Mouse (Mus musculus): ENCODE measurements around the gene Rbm33. TPM values are rescaled to one million over a fixed set of nuclear protein-coding genes. Genes with fewer than 3 reads are reported as not detected.

Gene Rbm33
- polyA plus RNA-seq, 1 experiment from 2014 or later = 39.6 TPM

DNA sequence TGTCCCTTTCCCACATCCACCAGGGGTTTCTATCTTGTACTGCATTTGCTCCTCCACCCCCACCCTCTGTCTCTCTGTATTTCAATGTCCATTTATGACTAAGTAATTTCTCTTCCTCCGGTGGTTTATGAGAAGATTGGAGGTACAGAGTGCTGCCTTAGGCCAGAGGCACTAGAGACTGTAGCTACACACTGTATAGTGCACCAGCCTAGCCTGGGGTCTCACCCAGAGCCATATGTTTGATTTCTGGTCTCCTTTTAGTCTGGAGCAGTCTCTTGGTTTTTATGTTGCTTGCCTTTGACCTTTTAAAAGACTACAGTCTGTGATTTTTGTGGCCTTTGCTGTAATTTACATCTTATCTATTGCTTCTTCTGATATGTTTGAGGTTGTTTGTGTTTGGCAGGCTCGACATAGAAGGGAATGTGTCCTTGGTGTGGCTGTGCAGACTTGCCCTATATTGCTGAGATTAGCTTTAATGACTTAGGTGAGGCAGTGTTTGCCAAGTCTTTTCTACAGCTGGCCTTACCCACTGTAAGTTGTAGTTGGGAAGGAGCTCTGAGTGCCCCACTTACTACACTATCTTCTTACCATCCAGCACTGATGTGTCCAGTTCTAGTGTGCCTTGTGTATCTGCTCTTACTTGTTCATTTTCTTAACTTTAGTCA lies 82.7 kb downstream of the Rbm33 start:
- no peaks in the 10 kb centered on the region for H3K27me3 ChIP-seq
- DNase-seq (ENCODE audit: low read depth, low spot score) (no peak), ATAC-seq (no peak)
- in situ Hi-C loops (cut with MboI; ENCODE audit: low pct_unique_long_range_greater_than_20kb) = loop anchor here (25.0 kb wide), 1 partner anchor 287 kb away; no protein-coding TSS in a partner anchor
- ChIA-PET POLR2A (interaction anchor here (1.2 kb wide), 1 partner anchor 10 kb away, joined by 3 read pairs; no protein-coding TSS in a partner anchor), CTCF (interaction anchor here (1.0 to 1.2 kb wide), 2 partner anchors 13 to 56 kb away, joined by 3 to 4 read pairs; no protein-coding TSS in a partner anchor)
- TF ChIP-seq CTCF (IDR thresholded peaks at IDR 0.05) = no peak

DNA sequence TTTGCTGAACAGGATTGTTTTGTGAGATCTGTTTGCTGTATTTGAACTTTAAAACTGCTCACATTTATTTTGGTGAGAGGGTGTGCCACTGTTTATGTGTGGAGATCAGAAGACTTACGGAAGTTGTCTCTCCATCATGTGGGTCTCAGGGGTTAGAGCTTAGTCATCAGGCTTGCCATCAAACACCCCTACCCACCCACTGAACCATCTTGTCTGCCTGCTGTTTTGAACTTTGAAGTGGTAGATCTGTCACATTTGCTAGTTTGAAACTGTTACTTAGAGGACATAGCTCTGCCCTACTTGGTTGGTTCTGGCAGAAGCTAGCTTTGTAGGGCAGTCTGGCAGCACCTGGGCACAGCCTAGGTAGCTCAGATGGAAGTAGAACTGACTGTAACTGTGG lies 85.8 kb downstream of the Rbm33 start:
- ChIA-PET CTCF (interaction anchor here (1.0 to 2.5 kb wide), 4 partner anchors 9 to 15 kb away, joined by 5 to 7 read pairs (median 6); no protein-coding TSS in a partner anchor), POLR2A (interaction anchor here (0.6 kb wide), 1 partner anchor 114 kb away, joined by 4 read pairs; no protein-coding TSS in a partner anchor)
- DNase-seq (ENCODE audit: low read depth, low spot score) (no peak), ATAC-seq (no peak)
- H3K27me3 ChIP-seq = no peaks in the 10 kb centered on the region
- no peak for TF ChIP-seq CTCF (IDR thresholded peaks at IDR 0.05)
- in situ Hi-C loops (cut with MboI; ENCODE audit: low pct_unique_long_range_greater_than_20kb) = no loop called here

DNA sequence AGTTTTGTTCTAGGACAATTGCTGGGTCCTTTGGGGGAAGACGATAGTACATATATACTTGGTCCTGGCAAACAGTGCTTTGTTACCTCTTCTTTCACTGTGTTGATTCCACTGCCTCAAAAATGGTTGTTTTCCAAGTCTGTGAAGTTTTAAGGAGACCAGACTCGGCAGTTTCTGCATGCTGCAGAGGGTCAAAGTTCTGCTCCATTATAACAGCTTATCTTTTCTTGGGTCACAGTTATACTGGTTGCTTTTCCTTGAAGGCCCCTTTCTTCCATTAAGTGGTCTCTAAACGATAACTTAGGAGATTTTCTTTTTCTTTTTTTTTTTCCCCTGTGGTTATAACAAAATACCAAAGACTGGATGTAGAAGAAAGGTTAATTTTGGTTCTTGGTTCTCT lies 89.7 kb downstream of the Rbm33 start:
- ATAC-seq (no peak), DNase-seq (ENCODE audit: low read depth, low spot score) (no peak)
- in situ Hi-C loops (cut with MboI; ENCODE audit: low pct_unique_long_range_greater_than_20kb) = no loop called here
- no peak for TF ChIP-seq CTCF (IDR thresholded peaks at IDR 0.05)
- CTCF ChIA-PET = interaction anchor here (0.8 to 1.4 kb wide), 2 partner anchors 15 to 113 kb away, joined by 3 to 4 read pairs; no protein-coding TSS in a partner anchor
- POLR2A ChIA-PET = interaction anchor here (0.7 kb wide), 1 partner anchor 22 kb away, joined by 5 read pairs; no protein-coding TSS in a partner anchor
- H3K27me3 ChIP-seq = no peaks in the 10 kb centered on the region

DNA sequence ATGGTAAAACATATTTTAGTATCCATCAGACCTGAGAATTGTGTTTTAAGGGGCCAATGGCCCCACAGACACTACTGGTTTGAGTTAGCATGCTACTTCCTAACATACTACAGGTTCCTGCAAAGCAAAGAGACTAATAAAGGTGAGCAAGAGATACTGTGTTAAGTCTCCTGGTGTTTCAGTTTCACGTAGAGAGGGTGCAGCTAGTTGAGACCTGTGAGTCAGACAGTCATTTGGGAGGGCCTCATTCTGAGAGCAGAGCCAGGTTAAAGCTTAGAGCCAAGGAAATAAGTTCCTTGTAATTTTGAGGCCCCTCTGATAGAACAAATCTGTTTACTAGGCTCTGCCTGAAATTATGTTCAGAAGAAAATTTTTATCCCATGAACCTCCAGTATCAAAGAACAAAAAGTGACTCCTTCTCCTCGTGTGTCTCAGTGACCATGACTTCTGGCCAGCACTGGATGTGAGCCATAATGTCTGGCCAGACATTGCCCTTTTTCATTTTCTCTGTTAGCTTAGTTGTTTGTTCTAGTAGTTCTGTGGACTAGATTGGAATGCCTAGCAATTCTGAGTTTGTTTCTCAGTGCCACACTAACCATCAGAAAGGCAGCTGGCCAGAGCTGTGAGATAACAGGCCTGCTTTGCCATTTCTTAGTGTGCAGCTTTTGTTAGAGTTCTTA lies 95.2 kb downstream of the Rbm33 start:
- ChIA-PET CTCF (interaction anchor here (1.1 to 1.6 kb wide), 5 partner anchors 9 to 17 kb away, joined by 3 to 7 read pairs (median 4); no protein-coding TSS in a partner anchor), POLR2A (interaction anchor here (1.5 kb wide), 1 partner anchor 11 kb away, joined by 3 read pairs; no protein-coding TSS in a partner anchor)
- DNase-seq (ENCODE audit: low read depth, low spot score) (no peak), ATAC-seq (no peak)
- no peak for TF ChIP-seq CTCF (IDR thresholded peaks at IDR 0.05)
- no peaks in the 10 kb centered on the region for H3K27me3 ChIP-seq
- in situ Hi-C loops (cut with MboI; ENCODE audit: low pct_unique_long_range_greater_than_20kb) = no loop called here

DNA sequence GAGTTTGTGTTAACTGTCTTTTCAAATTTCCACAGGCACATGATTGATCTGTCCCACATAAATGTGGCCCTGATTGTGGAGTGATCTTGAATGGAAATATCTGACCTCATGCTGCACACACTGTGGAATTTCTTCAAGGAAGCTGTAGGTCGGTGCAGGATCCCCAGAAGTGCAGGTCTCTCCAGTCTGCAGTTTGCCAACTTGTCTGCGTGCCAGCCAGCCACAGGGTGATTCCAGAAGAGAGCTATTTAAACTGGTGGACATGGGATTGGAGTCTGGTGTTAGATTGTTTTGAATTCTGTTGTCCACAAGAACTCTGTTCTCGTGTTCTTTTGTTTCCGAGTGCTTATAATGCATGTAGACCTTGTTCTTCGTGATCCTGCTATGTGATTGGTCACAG lies 96.6 kb downstream of the Rbm33 start:
- ChIA-PET CTCF (interaction anchor here (0.8 to 1.6 kb wide), 2 partner anchors 14 to 120 kb away, joined by 3 to 4 read pairs; no protein-coding TSS in a partner anchor), POLR2A (no interaction called here)
- TF ChIP-seq CTCF (IDR thresholded peaks at IDR 0.05) = no peak
- ATAC-seq (no peak), DNase-seq (ENCODE audit: low read depth, low spot score) (no peak)
- in situ Hi-C loops (cut with MboI; ENCODE audit: low pct_unique_long_range_greater_than_20kb) = no loop called here
- no peaks in the 10 kb centered on the region for H3K27me3 ChIP-seq

DNA sequence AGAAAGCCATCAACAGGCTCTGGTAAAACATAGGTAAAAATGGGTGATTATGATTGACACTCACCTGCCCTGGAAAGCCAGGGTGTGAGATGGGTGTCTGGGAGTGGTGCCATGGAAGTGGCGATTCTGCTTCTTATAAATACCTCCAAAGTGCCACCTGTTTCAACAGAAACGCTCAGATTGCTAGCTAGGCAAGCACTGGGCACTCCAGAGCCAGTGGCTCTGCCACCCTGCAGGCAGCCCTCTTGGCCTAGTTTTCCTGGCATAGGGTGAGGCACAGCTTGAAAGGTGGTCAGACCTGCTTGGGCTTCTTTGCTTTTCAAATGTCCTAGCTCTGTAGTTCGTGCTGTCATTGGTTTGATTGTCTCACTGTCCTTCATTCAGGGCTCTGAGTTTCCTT lies 97.2 kb downstream of the Rbm33 start:
- DNase-seq (ENCODE audit: low read depth, low spot score) (no peak), ATAC-seq (no peak)
- in situ Hi-C loops (cut with MboI; ENCODE audit: low pct_unique_long_range_greater_than_20kb) = no loop called here
- no peaks in the 10 kb centered on the region for H3K27me3 ChIP-seq
- ChIA-PET POLR2A (no interaction called here), CTCF (interaction anchor here (0.8 to 1.3 kb wide), 2 partner anchors 10 to 120 kb away, joined by 3 to 4 read pairs; no protein-coding TSS in a partner anchor)
- TF ChIP-seq CTCF (IDR thresholded peaks at IDR 0.05) = no peak

DNA sequence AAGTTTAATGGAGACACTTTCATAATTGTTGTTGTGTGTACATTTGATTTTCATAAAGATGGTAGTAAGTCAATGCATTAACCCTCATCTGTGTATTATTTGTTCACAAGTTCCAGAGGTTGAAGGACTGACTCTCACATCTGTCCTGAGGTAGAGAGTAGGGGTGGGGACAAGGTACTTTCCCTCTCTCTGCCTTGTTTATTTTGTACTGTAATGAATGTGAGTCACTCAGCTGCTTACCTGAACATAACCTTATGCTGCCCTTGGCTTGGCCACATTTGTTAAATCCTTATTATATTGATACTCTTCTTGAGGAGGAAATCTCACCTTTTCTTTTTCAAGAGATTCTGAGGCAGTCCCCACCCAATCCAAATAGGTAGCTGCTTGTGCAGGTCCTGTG lies 99.1 kb downstream of the Rbm33 start:
- TF ChIP-seq CTCF (IDR thresholded peaks at IDR 0.05) = no peak
- in situ Hi-C loops (cut with MboI; ENCODE audit: low pct_unique_long_range_greater_than_20kb) = no loop called here
- no peaks in the 10 kb centered on the region for H3K27me3 ChIP-seq
- ChIA-PET POLR2A (no interaction called here), CTCF (interaction anchor here (0.8 kb wide), 1 partner anchor 13 kb away, joined by 5 read pairs; no protein-coding TSS in a partner anchor)
- DNase-seq (ENCODE audit: low read depth, low spot score) (no peak), ATAC-seq (no peak)

DNA sequence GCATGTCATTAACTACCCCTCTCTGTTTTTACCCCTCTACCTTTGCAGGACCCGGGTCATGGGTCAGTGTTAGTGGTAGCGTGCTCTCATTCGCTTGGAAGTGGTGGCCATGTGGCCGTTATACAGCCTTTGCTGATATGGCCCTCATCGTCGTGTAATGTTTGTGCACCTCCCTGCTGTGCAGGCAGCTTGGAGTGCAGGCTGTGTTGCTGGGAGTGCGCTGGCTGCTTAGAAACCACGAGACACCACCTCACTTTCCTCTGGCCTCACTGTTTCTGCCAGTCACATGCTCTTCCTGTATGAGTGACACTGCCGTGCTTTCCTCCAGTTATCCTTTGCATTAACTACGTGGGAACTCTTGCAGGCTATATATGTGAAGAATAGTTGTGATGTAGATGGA lies 101.8 kb downstream of the Rbm33 start:
- POLR2A ChIA-PET = no interaction called here
- in situ Hi-C loops (cut with MboI; ENCODE audit: low pct_unique_long_range_greater_than_20kb) = no loop called here
- TF ChIP-seq CTCF (IDR thresholded peaks at IDR 0.05) = no peak
- DNase-seq (ENCODE audit: low read depth, low spot score) (no peak), ATAC-seq (no peak)
- CTCF ChIA-PET = no interaction called here
- no peaks in the 10 kb centered on the region for H3K27me3 ChIP-seq

DNA sequence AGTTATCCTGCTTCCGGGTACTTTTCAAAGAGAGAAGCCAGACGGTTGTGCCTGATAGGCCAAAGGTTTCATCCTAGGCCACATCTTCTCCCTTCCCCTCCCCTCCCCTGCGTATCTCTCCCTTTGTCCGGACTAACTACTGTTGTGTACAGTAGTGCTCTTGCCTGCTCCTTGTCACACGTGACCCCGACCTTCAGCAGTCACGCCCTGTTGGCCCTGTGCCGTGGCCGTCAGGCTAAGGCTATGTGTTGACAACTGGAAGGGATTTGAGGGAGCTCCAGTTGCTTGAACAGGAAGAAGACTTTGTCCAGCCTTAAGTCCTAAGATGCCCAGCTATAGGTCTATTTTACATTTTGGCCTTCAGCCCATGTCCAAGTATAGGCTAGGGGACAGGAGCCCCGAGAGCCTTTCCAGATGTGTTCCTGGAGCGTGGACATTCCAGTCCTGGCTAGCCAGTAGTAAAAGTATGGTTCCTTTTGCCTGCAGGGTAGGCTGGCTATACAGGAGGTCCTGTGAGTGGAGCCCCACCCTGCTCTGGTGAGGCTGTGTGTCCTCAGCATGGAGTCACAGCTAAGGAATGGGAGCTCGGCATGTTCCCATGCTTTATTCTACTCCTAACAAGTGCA lies 102.8 kb downstream of the Rbm33 start:
- no peak for TF ChIP-seq CTCF (IDR thresholded peaks at IDR 0.05)
- CTCF ChIA-PET = interaction anchor here (2.1 kb wide), 1 partner anchor 10 kb away, joined by 10 read pairs; no protein-coding TSS in a partner anchor
- in situ Hi-C loops (cut with MboI; ENCODE audit: low pct_unique_long_range_greater_than_20kb) = no loop called here
- no peaks in the 10 kb centered on the region for H3K27me3 ChIP-seq
- ATAC-seq (no peak), DNase-seq (ENCODE audit: low read depth, low spot score) (no peak)
- POLR2A ChIA-PET = no interaction called here

DNA sequence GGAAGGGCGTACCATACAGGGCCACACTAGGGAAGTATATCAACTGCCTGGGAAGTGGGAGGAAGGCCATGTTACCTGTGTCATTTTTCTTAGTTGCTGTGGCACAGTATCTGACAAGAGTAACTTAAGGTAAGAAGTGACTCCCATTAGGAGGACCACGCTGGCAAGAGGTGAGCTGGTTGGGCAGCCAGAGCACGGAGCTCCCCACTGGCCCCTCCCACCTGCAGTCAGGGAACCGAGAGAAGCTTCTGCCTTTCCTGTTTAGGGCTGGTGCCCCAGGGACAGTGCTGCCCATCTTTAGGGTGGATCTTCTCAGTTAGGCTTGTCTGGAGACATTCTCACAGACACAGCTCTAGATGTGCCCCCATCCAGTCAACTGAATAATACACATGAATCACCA lies 106.9 kb downstream of the Rbm33 start:
- no peaks in the 10 kb centered on the region for H3K27me3 ChIP-seq
- CTCF ChIA-PET = interaction anchor here (0.8 kb wide), 1 partner anchor 9 kb away, joined by 4 read pairs; no protein-coding TSS in a partner anchor
- DNase-seq (ENCODE audit: low read depth, low spot score) = no peak
- POLR2A ChIA-PET = no interaction called here
- no peak for ATAC-seq
- TF ChIP-seq CTCF (IDR thresholded peaks at IDR 0.05) = no peak
- in situ Hi-C loops (cut with MboI; ENCODE audit: low pct_unique_long_range_greater_than_20kb) = no loop called here
